Mouse (Mus musculus): ENCODE measurements around the gene Apom. TPM values are rescaled to one million over a fixed set of nuclear protein-coding genes. Genes with fewer than 3 reads are reported as not detected.

The Apom gene
- polyA plus RNA-seq (2017; shearing (Covaris generic)) = not detected

DNA sequence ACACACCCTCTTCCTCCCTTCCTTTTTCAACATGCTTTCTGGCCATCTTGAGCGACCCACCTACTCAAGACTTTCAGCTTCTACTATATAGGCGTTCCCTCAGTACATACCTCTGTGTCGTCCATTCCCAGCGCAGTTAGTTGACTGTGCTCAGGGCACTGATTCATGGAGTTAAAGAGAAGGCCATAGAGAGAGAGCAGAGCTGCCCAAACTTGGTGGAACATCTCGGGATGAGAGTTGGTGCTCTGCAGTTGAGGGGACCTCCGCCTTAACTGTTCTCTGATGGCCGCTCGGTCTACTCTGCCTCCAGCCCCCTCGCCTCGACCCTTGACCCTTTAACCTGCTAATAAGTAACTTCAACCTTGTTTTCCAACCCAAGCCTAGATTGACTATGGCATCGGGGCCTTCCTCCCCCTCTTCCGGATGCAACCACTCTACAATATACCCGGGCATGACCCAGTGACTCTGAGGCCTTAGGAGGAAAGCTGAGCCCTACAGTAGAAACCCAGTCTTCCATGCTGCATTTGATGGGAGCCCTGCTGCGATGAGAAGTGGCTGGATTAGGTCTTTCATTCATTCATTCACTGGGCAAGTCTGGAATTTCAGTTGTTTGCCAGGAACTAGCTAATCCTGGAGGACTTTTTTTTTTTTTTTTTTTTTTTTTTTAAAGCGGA is at the start of gene Apom:
TSS of gene Apom (minus strand) at position 551 of the 674 bp plus-strand sequence.
- no peak for ATAC-seq

DNA sequence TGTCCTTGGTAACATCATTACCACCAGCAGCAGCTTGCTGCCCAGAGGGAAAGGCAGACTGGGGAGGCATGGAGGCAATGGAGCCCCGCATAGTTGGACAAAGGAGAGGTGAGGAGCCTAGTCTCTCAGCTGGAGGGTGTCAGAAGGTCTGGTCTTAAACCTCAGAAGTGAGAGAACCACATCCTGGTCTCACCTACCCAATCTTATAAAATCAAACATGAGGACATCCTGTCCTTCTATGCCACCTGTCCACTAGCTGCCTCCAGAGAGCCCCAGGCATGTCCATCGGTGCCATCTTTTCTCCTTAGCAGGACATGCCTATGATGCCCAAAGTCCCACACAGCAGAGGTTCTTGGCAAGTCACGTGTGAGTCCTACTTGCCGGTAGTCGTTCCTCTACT is 48.2 kb upstream of the Apom start:
- ATAC-seq = peak; percentile 17

DNA sequence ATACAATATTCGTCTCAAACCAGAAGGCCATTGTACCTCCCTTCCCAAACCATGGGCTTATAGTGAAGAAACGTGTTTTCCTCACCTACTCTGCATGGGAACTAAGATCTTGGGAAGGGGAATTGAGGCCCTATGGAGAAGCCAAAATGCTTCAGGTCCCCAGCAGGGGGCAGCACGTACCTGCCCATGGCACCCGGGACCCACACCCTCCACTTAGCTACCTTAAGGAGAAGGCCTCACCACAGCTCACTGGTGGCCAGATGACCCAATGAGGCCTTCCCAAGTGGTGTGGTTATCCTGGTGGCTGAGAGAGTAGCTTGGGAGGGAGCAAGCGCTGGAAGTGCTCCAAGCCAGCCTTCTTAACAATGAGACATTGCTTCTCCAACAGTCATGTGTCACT is 46.7 kb upstream of the Apom start:
- ATAC-seq = peak; percentile 41

DNA sequence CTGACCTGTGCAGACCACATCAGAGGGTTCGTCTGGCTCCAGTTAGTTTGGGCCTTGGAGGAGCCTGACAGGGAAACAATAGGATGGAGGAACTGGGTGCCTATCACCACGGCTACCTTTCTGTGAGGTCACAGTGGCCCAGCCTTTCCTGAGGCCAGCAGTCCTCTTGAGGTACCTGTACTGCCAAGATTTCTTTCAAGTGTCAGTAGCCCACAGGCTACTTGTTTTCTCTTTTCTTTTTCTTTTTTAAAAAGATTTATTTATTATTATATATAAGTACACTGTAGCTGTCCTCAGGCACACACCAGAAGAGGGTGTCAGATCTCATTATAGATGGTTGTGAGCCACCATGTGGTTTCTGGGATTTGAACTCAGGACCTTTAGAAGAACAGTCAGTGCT is 44.1 kb upstream of the Apom start, which contains the start of gene Aif1:
TSS of gene Aif1 (minus strand) at position 101 of the 400 bp plus-strand sequence.
- no peak for ATAC-seq

DNA sequence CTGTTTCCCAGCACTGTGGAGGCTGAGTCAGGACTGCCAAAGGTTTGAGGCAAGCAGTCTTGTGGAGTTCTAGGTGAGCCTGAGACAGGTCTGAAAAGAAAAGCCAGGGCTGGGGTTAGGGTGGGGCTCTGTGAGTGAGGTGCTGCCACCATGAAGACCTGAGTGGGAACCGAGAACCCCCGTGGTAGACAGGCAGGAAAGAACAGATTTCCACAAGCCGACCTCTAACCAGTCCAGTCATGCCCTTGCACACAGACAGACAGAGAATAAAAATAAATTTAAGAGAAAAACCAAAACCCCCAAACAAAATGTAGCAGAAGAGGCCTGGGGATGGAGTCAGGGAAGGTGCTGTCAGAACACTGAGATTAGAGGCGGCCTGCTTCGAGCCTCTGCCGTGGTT is 43.5 kb upstream of the Apom start:
- no peak for ATAC-seq

DNA sequence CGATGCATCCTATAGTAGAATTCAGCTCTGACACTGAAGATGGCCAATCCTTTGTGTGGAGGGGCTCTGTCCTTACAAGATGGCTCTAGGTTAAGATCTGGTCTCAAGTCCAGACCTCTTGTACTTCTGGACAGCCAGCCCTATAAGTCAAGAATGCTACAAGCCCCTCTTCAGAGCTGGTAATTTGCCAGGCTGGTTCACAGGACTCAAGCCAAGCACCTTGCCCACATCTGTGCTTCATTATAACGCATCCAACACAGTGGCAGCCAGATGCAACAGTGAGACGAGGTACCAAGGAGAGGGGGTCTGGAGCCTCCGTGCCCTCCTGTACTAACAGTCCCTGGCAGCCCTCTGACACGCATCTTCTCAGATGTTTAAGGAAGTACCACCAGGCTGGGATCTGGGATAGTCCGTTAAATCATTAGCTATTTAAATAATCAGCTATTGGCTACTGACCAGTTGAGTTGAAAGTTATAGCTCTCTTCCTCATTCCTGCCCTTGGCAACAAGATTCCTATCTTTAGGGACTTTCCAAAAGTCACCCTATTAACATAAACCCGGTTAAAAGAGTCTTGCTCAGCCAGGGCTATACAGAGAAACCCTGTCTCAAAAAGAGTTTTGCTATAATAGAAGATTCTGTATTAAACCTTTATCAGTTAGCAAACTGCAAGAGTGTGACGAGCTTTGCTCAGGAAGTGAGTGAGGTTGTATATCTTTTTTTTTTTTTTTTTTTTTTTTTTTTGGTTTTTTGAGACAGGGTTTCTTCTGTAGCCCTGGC is 42.5 kb upstream of the Apom start:
- ATAC-seq = peak; percentile 53

DNA sequence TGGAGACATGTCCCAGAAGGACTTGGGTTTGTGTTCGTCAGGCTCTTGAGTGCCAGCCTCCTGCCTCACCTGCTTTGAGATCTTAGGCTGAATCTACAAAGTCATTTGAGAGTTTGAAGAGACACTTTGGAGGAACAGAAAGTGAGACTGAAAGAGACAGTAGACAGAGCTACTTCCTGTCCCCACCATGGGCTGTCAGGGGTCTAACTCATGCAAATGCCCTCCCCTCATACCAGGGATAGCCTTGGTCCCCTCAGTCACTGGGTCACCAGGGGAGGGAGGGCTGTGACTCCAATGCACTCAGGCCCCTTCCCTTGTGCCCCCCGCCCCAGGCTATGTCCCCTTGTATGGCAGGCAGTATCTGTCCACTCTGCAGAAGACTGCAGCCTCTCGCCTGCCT is 41.5 kb upstream of the Apom start:
- peak; percentile 74 for ATAC-seq

DNA sequence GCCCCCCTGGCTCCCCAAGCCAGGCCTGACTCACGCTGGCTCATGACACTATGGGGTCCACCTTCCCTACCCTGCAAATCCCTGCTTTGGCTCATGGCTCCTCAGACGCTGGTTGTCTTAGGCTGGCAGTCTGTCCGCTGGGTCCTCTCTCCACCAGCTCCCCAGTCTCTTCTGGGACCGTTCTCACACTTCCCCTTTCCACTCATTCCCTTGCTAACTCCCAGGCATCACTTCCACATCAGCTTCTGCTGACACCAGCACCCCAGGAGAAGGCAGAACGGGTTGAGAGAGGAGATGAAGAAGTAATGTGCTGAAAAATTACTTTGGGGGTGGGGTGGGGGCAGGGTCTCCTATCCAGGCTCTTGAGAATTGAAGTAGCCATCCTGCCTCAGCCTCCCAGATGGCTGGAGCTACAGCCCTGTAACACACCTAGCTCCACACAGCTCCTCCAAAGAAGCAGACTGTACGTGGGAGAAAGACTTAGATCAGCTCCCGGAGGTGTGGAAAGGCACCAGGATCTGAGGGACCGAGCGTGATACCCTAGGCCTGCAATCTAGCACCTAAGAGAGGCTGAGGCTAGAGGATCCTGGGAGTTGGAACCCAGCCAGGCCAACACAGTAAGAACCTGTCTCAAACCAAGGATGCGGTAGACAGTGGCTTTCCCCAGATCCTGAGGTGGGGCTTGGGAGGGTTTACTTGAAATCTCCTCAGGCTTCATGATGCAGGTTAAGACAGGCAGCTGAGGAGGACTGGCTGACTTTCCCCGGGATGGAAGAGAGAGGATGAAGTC is 40.8 kb upstream of the Apom start:
- peak; percentile 63 for ATAC-seq

DNA sequence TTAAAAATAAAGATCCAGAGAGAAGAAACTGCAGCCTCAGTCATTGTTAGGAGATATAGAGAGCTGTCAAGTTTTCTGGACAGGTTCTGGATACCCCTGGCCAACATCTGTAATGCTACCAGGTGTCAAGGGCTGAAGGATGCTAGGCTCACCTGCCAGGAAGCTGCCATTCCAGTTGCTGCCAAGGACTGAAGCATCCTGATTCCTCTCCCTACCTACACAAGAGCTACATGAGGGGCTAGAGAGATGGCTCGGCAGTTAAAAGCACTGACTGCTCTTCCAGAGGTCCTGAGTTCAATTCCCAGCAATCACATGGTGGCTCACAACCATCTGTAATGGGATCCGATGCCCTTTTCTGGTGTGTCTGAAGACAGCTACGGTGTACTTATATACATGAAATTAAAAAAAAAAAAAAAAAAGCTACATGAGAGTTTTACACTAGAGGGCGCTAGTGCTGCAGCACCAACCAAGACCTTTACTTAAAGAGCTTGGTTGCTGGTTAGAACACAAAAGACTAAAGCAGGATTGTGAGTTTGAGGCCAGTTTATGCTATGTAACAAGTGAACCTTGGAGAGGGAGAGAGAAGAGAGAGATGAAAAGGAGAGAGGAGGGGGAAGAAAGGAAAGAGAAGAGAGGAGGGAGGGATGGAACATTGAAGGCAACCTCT is 36.8 kb upstream of the Apom start:
- ATAC-seq = no peak

DNA sequence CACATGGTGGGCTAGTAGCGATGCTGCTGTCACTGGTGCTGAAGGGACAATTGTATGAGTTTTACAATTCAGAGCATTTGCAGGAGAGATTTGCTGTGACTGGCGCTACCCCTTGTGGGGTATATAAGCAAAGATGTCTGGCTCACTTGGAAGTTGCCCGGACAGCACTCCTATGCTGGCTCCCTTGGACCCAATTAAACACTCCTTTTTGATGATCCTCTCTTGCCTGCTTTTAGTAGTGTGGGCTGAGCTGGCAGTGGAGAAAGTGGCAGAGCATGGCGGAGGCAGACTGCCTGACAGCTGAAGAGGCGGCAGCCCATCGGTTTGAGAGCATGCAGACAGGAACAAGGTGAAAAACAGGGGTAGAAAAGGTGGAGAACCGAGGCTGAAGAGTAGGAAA is 35.9 kb upstream of the Apom start:
- no peak for ATAC-seq

DNA sequence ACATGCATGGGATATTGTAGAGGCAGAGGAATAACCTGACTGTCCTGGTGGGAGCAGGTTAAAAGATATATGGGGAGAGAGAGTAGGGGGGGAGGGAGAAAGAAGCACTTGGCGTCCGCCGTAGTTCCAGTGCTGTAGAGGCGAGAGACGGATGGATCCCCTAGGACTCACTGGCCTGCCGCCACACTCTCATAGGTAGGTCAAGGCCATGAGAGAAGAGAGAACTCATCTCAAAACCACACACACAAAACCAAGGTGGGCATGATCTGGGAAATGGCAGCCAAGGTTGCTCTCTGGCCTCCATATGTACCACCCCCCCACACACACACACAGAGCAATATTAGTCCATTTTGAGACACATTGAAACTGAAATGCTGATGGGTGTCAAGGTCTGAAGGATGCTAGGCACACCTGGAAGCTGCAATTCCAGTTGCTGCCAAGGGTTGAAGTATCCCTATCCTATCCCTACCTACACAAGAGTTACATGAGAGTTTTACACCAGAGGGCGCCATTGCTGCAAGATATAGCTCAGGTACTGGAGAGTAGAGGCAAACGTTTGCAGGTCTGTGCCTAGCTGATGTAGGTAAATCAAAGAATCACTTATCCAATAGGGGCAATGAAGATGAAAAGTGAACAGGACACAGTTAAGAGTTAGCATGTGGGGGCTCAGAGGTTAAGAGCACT is 34.6 kb upstream of the Apom start:
- ATAC-seq = peak; percentile 15

DNA sequence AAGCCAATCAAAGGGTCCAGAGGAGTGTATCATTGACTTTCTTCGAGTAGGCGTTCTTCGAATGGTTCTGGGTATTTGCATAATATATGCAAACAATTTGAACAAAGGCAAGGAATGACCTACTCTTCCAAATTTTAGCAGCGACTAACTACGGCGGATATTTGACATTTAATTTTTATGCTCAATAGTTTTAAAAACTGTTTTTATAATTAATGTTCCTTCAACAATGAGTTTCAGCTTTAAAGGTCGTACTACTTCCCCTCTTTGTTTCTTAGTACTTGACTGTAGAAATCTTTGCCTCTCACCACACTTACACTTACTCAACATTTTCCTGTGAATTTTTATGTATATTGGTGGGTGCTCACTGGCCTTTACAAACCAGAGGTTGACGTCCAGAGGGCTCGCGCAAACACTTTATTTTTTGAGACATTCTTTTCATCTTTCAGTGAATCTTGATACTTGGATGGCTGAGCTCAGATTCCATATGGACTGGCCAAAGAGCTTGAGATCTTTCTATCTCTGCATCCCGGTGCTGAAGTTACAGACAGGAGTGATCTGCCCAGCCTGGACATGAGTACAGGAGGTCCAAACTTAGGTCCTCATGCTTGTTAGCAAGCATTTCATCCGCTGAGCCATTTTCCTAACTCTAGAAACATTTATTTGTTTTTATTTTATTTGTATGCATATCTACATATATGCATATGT is 33.8 kb upstream of the Apom start:
- no peak for ATAC-seq

DNA sequence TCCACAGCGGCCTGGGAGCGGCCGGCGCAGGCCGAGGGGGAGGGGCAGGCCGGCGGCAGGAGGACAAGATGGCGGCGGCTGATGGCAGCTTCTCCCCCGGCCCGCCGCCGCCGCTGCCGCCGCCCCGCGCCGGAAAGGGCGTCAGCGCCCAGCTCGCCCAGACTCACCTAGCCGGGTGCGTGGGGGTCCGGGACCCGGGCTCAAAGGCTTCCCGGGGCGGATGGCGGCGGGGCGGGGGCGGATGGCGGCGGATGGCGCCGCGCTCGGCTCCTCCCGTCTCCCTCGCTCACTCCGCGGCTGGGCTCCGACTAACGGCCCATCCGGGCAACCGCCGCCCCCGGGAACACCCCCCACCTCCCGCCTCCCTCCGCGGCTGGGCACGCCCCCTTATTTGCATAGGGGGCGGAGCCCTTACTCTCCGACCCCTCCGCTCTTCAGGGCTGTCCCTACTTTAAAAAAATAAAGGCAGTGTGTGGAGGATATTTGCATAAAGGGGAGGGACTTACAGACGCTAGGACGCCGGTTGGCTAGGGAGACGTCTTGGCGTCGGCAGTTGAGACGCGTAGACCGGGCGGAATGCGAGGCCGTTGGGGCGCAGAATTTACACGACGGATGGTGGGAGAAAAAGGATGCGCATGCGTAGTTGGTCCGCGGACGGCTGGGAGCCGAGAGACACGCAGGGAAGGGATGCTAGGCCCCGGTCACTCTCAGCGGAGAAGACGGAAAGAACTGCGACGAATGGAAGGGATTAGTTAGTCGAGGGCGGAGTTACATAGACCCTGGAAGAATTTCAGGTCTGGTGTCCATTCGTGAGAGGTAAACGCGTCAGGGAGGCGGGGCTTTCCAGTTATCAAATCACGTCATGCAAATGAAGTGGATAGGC is 33.0 kb upstream of the Apom start, which contains the start of gene Prrc2a:
TSS of gene Prrc2a (minus strand) at position 330 of the 883 bp plus-strand sequence.
- peak; percentile 91 for ATAC-seq

DNA sequence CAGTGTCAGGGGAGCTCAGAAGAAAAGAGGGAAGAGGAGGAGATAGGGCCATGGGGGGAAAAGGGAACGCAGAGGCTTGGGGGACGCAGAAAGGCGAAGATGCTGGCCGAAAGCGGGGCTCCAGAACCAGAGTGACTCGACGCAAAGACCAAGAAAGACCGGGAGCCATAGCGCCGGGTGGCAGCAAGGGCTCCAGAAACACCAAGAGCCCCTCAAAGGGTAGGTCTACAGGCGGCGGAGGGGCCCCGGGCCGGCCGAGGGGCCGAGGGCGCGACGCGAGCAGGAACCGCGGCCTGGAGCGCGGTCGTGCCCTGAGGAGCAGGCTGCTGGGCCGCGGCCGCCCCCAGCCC is 32.3 kb upstream of the Apom start:
- ATAC-seq = no peak

DNA sequence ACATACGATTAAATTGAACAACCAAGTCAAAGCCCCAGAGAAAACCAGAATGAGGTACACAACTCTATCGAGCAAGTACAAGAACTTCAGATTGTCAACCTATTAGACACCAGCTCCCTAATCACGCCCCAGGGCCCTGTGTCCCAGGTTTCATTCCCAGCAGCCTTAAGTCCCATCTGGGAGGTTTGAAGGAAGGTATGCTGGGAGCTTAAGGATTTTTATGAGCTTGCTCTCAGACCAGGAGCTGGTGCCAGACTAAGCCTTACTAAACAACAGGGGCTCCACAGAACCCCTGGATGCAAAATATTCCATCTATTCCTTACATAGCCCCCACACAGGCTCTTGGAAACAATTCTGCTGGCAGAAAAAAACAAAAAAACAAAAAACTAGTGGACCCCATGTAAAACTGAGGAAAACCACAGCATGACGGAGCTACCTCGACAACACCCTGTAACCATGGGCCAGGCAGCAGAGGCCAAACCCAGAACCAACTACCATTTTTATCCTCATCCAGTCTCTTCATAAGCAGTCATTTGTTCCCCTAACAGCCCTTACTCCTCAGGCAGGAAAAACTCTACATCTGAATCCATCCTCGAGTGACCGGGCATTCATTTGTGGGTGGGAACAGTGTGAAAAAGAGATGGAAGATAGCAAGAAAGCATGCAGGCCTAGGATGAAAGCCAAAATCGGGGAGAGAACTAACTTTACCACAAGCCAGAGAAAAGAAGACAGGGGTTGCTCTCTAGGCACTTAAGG is 31.7 kb upstream of the Apom start:
- no peak for ATAC-seq

DNA sequence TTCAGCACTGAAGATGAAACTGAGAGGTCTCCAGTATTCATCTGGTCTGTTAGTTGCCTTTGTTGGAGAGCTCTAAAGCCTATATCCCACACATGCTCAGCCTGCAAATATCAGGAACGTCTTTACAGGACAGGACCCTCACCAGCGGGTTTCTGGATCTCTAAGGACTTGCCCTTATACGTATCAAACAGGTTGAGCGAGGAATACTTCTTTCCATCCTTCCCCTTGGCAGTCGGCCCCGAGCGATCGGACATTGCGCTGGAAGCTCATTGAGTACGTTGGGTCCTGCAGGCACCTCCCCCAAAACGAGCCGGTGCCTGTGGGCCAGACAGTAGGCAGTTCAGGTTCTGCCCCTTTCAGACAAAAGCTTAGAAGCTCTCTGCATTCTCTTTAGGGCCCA is 30.9 kb upstream of the Apom start:
- ATAC-seq = no peak

DNA sequence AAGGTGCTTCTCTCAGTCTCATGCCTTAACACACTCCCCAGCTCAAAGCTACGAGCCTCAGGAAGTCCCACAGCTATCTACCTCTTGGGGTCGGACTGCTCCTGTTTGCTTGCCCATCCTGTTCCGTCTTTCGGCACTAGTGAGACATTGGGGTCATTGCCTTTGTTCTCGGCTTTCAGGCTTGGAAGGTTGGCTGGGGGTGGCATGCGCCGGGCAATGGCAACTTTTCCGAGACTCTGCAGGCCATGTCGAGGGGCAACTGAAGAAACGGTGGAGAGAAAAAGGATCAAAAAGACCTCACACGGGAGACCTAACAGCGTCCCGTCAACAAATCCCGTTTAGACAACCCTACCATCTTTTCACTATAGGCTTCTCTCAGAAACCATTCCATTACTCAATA is 30.3 kb upstream of the Apom start:
- no peak for ATAC-seq

DNA sequence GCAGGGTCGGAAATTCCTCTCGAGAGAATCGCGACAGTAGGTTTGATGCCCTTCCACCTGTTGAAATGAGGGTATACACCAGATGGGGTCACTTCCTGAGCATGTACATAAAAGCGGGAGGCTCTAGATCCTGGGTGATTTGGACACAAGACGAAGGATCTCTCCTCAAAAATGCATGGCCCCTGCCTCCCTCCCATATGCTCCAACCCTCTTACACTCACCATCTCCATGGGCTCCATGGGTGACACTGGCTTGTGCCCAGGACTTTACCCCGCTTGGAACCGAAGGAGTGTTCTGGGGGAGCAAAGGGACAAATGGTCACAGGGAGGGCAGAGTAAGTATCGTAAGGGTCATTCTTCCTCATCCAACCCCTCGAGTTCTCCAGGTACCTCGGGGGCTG is 29.6 kb upstream of the Apom start:
- ATAC-seq = no peak

DNA sequence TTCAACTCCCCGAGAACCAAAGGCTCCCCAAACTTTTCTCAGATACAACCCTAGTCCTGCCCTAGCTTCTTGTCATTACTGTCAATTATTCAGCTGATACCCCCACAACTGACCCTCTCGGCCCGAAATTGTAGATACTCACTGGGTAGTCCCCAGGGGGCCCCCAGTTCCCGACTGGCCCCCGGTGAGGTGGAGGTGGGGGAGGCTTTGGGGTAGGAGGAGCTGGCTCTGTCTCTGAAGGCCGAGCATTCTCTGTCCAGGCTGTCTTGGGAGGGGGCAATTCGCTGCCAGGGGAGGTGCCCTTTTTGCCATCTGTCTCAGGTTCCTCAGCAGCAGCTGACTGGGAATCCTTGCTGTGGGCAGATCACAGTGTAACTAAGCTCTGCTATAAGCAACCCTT is 27.8 kb upstream of the Apom start:
- ATAC-seq = no peak

Measured in inflammation-experienced regulatory T-cells, adult 6 months (primary cell).